Mouse (Mus musculus): Measurements from ENCODE around the gene Cd83.
A peak's percentile ranks its signal among the peaks of the same experiment; 100 is the strongest.

Cd83 gene

GRCm38 (mm10) chr13:43774605-43775426 lies 9.8 kb upstream of the Cd83 start:
- DNase-seq (ENCODE audit: low spot score in 2 of 2): no peak

- DNase-seq (ENCODE audit: low spot score in 2 of 2): no peak
Observed at GRCm38 (mm10) chr13:43775427-43775733, 9.2 kb upstream of the Cd83 start.

- no peak for DNase-seq (ENCODE audit: low spot score in 2 of 2)
Observed at GRCm38 (mm10) chr13:43777321-43778002, 7.1 kb upstream of the Cd83 start.

GRCm38 (mm10) chr13:43778021-43778649 lies 6.4 kb upstream of the Cd83 start:
- no peak for DNase-seq (ENCODE audit: low spot score in 2 of 2)

GRCm38 (mm10) chr13:43778971-43779370 lies 5.6 kb upstream of the Cd83 start:
- no peak for DNase-seq (ENCODE audit: low spot score in 2 of 2)

- no peak for DNase-seq (ENCODE audit: low spot score in 2 of 2)
Observed at GRCm38 (mm10) chr13:43780071-43780470, 4.5 kb upstream of the Cd83 start.

GRCm38 (mm10) chr13:43785712-43786072 lies 1.1 kb downstream of the Cd83 start:
- DNase-seq (ENCODE audit: low spot score in 2 of 2): no peak

GRCm38 (mm10) chr13:43786171-43786795 lies 1.7 kb downstream of the Cd83 start:
- no peak for DNase-seq (ENCODE audit: low spot score in 2 of 2)

- DNase-seq (ENCODE audit: low spot score in 2 of 2): no peak
Observed at GRCm38 (mm10) chr13:43787262-43787661, 2.7 kb downstream of the Cd83 start.

GRCm38 (mm10) chr13:43788071-43788470 lies 3.5 kb downstream of the Cd83 start:
- DNase-seq (ENCODE audit: low spot score in 2 of 2): no peak

GRCm38 (mm10) chr13:43788983-43789645 lies 4.5 kb downstream of the Cd83 start:
- peak in 1 of 2 experiments; percentile 35 for DNase-seq (ENCODE audit: low spot score in 2 of 2)

GRCm38 (mm10) chr13:43790229-43791001 lies 5.8 kb downstream of the Cd83 start:
- DNase-seq (ENCODE audit: low spot score in 2 of 2): no peak

- DNase-seq (ENCODE audit: low spot score in 2 of 2): no peak
Observed at GRCm38 (mm10) chr13:43795334-43795733, 10.8 kb downstream of the Cd83 start.

GRCm38 (mm10) chr13:43798655-43799054 lies 14.1 kb downstream of the Cd83 start:
- DNase-seq (ENCODE audit: low spot score in 2 of 2): no peak

GRCm38 (mm10) chr13:43800136-43800535 lies 15.6 kb downstream of the Cd83 start:
- DNase-seq (ENCODE audit: low spot score in 2 of 2): no peak

GRCm38 (mm10) chr13:43801961-43802360 lies 17.4 kb downstream of the Cd83 start:
- DNase-seq (ENCODE audit: low spot score in 2 of 2): no peak

GRCm38 (mm10) chr13:43802361-43803137 lies 18.0 kb downstream of the Cd83 start:
- DNase-seq (ENCODE audit: low spot score in 2 of 2): no peak

- DNase-seq (ENCODE audit: low spot score in 2 of 2): no peak
Observed at GRCm38 (mm10) chr13:43804648-43805047, 20.1 kb downstream of the Cd83 start.

GRCm38 (mm10) chr13:43805159-43805758 lies 20.7 kb downstream of the Cd83 start:
- DNase-seq (ENCODE audit: low spot score in 2 of 2): no peak
